Mouse (Mus musculus) CH12.LX (cell line): Measurements from ENCODE around the gene Fbxl14. TPM values are rescaled to one million over a fixed set of nuclear protein-coding genes. Genes with fewer than 3 reads are reported as not detected.

Experiments
- DNase-seq: peaks from one replicate; pipeline ENCODE4 v3.0.0-alpha.2; 2013; ENCODE audit errors: extremely low read depth
- H3K27ac ChIP-seq: 2 replicates; pipeline ENCODE4 v1.5.1; 2012; ENCODE audit warnings: low read depth, mild to moderate bottlenecking, control low read depth, moderate library complexity; ENCODE audit not compliant: insufficient read depth
- H3K27me3 ChIP-seq: replicated peaks from 2 replicates; pipeline ENCODE3; 2012; ENCODE audit warnings: inconsistent platforms
- H3K36me3 ChIP-seq, 2 experiments: replicated peaks in 1 of 2; 2 replicates each; pipeline versions ENCODE3 to v1.6.1; 2012; ENCODE audit warnings: inconsistent platforms in 1 of 2, low read length in 1 of 2, mild to moderate bottlenecking in 1 of 2, mixed read lengths in 1 of 2, moderate library complexity in 1 of 2; ENCODE audit not compliant: control insufficient read depth in 1 of 2, insufficient read depth in 1 of 2
- H3K4me1 ChIP-seq, 2 experiments: 2 replicates each; pipeline ENCODE4 v1.6.1; 2012; ENCODE audit warnings: inconsistent platforms in 1 of 2, moderate library complexity in 1 of 2; ENCODE audit not compliant: insufficient read depth in 2 of 2, control insufficient read depth in 1 of 2
- H3K4me2 ChIP-seq: 2 replicates; pipeline ENCODE4 v1.6.1; 2012; ENCODE audit warnings: low read depth, mild to moderate bottlenecking, control low read depth; ENCODE audit not compliant: poor library complexity, insufficient read depth, severe bottlenecking
- H3K4me3 ChIP-seq, 3 experiments: fragments of 150-350 bp in 1 of 3; sonication (generic) in 1 of 3; replicated peaks in 1 of 3; 2 replicates each; pipeline versions ENCODE3 to v1.5.1; 2011 to 2012; ENCODE audit warnings: low read depth in 2 of 3, low read length in 2 of 3, mild to moderate bottlenecking in 2 of 3, moderate library complexity in 2 of 3, control low read depth in 1 of 3, improper control_type of control experiment in 1 of 3, inconsistent platforms in 1 of 3, mixed read lengths in 1 of 3; ENCODE audit not compliant: poor library complexity in 1 of 3
- H3K79me2 ChIP-seq: replicated peaks from 2 replicates; pipeline ENCODE4 v1.6.1; 2012; ENCODE audit warnings: mild to moderate bottlenecking, moderate library complexity; ENCODE audit not compliant: control insufficient read depth, poor library complexity, insufficient read depth, severe bottlenecking; ENCODE audit errors: extremely low read depth
- H3K9ac ChIP-seq: 2 replicates; pipeline ENCODE4 v1.6.1; 2012; ENCODE audit warnings: low read depth, mild to moderate bottlenecking, control low read depth, moderate library complexity; ENCODE audit not compliant: insufficient read depth
- H3K9me3 ChIP-seq: replicated peaks from 2 replicates; pipeline ENCODE3; 2012; ENCODE audit warnings: low read length, inconsistent platforms, mixed read lengths
- CHD1 ChIP-seq: IDR thresholded peaks from 2 replicates; pipeline ENCODE4 v1.6.1; 2012; ENCODE audit warnings: low read depth, low read length, improper control_type of control experiment, inconsistent platforms
- CTCF ChIP-seq, 2 experiments: IDR thresholded peaks in 1 of 2; conservative IDR thresholded peaks in 1 of 2; 2 replicates each; pipeline ENCODE4 v1.5.1; 2011 to 2012; ENCODE audit warnings: low read depth in 2 of 2, low read length in 2 of 2, improper control_type of control experiment in 1 of 2, inconsistent platforms in 1 of 2, mild to moderate bottlenecking in 1 of 2, moderate library complexity in 1 of 2
- GABPA ChIP-seq: IDR thresholded peaks from 2 replicates; pipeline ENCODE4 v1.6.1; 2012; ENCODE audit warnings: low read depth, low read length, improper control_type of control experiment, inconsistent platforms; ENCODE audit not compliant: insufficient replicate concordance
- JUN ChIP-seq: IDR thresholded peaks from 2 replicates; pipeline ENCODE4 v1.6.1; 2011; ENCODE audit warnings: low read depth, mild to moderate bottlenecking, low read length, improper control_type of control experiment, moderate library complexity; ENCODE audit not compliant: insufficient read depth
- JUND ChIP-seq: conservative IDR thresholded peaks from 2 replicates; pipeline ENCODE4 v1.6.1; 2011; ENCODE audit warnings: low read depth, low read length, improper control_type of control experiment
- NRF1 ChIP-seq: IDR thresholded peaks from 2 replicates; pipeline ENCODE4 v1.6.1; 2014; ENCODE audit warnings: low read depth, mild to moderate bottlenecking, inconsistent platforms, low read length, improper control_type of control experiment, moderate library complexity
- RAD21 ChIP-seq: IDR thresholded peaks from 2 replicates; pipeline ENCODE4 v1.6.1; 2011; ENCODE audit warnings: low read depth, mild to moderate bottlenecking, low read length, improper control_type of control experiment, moderate library complexity
- SMC3 ChIP-seq: IDR thresholded peaks from 2 replicates; pipeline ENCODE4 v1.6.1; 2011; ENCODE audit warnings: low read depth, low read length, improper control_type of control experiment
- TCF12 ChIP-seq: IDR thresholded peaks from 2 replicates; pipeline ENCODE4 v1.6.1; 2014; ENCODE audit warnings: low read depth, mild to moderate bottlenecking, inconsistent platforms, low read length, improper control_type of control experiment
- USF1 ChIP-seq: IDR thresholded peaks from 2 replicates; pipeline ENCODE4 v1.6.1; 2014; ENCODE audit warnings: low read depth, mild to moderate bottlenecking, inconsistent platforms, low read length, improper control_type of control experiment
- ZC3H11A ChIP-seq: IDR thresholded peaks from 2 replicates; pipeline ENCODE4 v1.6.1; 2012; ENCODE audit warnings: low read depth, mild to moderate bottlenecking, inconsistent platforms, low read length, improper control_type of control experiment
- dilution Hi-C: fragments of 300-500 bp; cut with MboI; formaldehyde crosslinking; loops from 2 replicates; pipeline ENCODE4 v1.14.3; 2020; ENCODE audit warnings: low sequenced_read_pairs; ENCODE audit not compliant: extremely low pct_unique_long_range_greater_than_20kb, extremely low pct_ligation_motif_present
- in situ Hi-C: fragments of 300-500 bp; cut with MboI; formaldehyde crosslinking; loops from 3 replicates; pipeline ENCODE4 v1.14.3; 2019; ENCODE audit warnings: low sequenced_read_pairs, low pct_ligation_motif_present, low pct_unique_long_range_greater_than_20kb, mixed read lengths
- polyA plus RNA-seq: library from polyadenylated mRNA; unstranded; fragments of >175 nt; gene quantifications from 2 replicates; pipeline ENCODE4 v1.2.1, GENCODE M21; 2012; ENCODE audit warnings: low read depth; ENCODE audit not compliant: insufficient read length
- total RNA-seq, 2 experiments: library from RNA; depleted of rRNA; stranded (reverse); fragments of 300-350 nt in 1 of 2; fragments of >200 nt in 1 of 2; gene quantifications; 2 replicates each; pipeline ENCODE4 v1.2.3; 2012 to 2014

Gene Fbxl14
- total and polyA plus RNA-seq, 3 experiments, result 29.9 to 32.0 (median 30.3) TPM

- peaks cover 8 to 27% of the 10 kb centered on the region in 2 experiments for H3K4me1 ChIP-seq
- DNase-seq, result no peak
- H3K4me3 ChIP-seq, result no peak overlapping the region
- in situ Hi-C loops, result loop anchor here (10.0 kb wide), 1 partner anchor 54 kb away; no protein-coding TSS in a partner anchor
- peak overlapping the region; percentile 7; the same call in 1 of the 2 replicates for H3K4me2 ChIP-seq
- H3K27ac ChIP-seq, result no peak overlapping the region
- no peak overlapping the region for H3K9ac ChIP-seq
- dilution Hi-C loops, result no loop called here
- H3K36me3 ChIP-seq, result no peaks in the 10 kb centered on the region
- no peaks in the 10 kb centered on the region for H3K9me3 ChIP-seq
- TF ChIP-seq USF1, result no peak
- TF ChIP-seq GABPA, result no peak
- peak in 1 of 2 experiments; percentile 57; a peak in 2 of 4 replicates for TF ChIP-seq CTCF (conservative IDR thresholded peaks at IDR 0.05 in 1 of 2, IDR thresholded peaks at IDR 0.05 in 1 of 2; ENCODE audit: low read depth in 2 of 2, low read length in 2 of 2)
- no peak for TF ChIP-seq JUND
- TF ChIP-seq TCF12, result no peak
- TF ChIP-seq NRF1, result peak; percentile 65
- TF ChIP-seq RAD21, result peak; percentile 43
- peak; percentile 26 for TF ChIP-seq SMC3
- TF ChIP-seq ZC3H11A, result no peak
- no peak for TF ChIP-seq JUN
- no peaks in the 10 kb centered on the region for H3K79me2 ChIP-seq
- H3K27me3 ChIP-seq, result no peaks in the 10 kb centered on the region
These were observed 30.4 kb upstream of the Fbxl14 start for GRCm38 (mm10) chr6:119449060-119449499.

- Histone ChIP-seq H3K9ac (no peak overlapping the region), H3K4me1 (peaks cover 3 to 6% of the 10 kb centered on the region in 2 experiments), H3K4me3 (no peak overlapping the region), H3K79me2 (no peaks in the 10 kb centered on the region), H3K9me3 (no peaks in the 10 kb centered on the region), H3K27ac (no peak overlapping the region), H3K27me3 (peaks cover 2% of the 10 kb centered on the region), H3K36me3 (no peaks in the 10 kb centered on the region), H3K4me2 (no peak overlapping the region)
- in situ Hi-C loops, result no loop called here
- TF ChIP-seq CHD1, result no peak
- DNase-seq, result no peak
- dilution Hi-C loops, result no loop called here
These were observed 28.2 kb upstream of the Fbxl14 start for GRCm38 (mm10) chr6:119450965-119451943.
